Mouse (Mus musculus): Measurements from ENCODE around the gene Cabp2.
A peak's percentile ranks its signal among the peaks of the same experiment; 100 is the strongest.
"Not testable (repeated sequence)": the region's sequence is repeated elsewhere in the genome, so short reads cannot be mapped to it uniquely, and the experiment has no call there.

Gene Cabp2

GRCm38 (mm10) chr19:4102049-4102448 lies 20.7 kb downstream of the Cabp2 start:
- no peak for DNase-seq (ENCODE audit: low read depth)

DNA sequence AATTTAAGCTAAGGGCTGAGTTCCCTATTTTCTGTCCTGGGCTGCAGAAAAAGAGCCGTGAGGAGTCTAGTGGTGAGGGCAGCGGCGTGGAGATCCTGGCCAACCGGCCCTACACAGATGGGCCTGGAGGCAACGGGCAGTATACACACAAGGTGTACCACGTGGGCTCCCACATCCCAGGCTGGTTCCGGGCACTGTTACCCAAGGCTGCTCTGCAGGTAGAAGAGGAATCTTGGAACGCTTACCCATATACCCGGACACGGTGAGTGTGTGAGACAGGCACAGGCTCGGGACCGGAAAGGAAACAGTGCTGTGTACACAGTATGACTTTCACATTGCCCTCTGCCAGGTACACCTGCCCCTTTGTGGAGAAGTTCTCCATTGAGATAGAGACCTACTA lies 21.2 kb downstream of the Cabp2 start:
- DNase-seq (ENCODE audit: low read depth), result no peak

GRCm38 (mm10) chr19:4103294-4103693 lies 21.9 kb downstream of the Cabp2 start:
- DNase-seq (ENCODE audit: low read depth), result no peak

- DNase-seq (ENCODE audit: low read depth), result no peak
These were observed 22.4 kb downstream of the Cabp2 start for GRCm38 (mm10) chr19:4103792-4104191.

GRCm38 (mm10) chr19:4104675-4105194 lies 23.4 kb downstream of the Cabp2 start:
- DNase-seq (ENCODE audit: low read depth), result no peak

GRCm38 (mm10) chr19:4106654-4107053 lies 25.3 kb downstream of the Cabp2 start:
- no peak for DNase-seq (ENCODE audit: low read depth)

DNA sequence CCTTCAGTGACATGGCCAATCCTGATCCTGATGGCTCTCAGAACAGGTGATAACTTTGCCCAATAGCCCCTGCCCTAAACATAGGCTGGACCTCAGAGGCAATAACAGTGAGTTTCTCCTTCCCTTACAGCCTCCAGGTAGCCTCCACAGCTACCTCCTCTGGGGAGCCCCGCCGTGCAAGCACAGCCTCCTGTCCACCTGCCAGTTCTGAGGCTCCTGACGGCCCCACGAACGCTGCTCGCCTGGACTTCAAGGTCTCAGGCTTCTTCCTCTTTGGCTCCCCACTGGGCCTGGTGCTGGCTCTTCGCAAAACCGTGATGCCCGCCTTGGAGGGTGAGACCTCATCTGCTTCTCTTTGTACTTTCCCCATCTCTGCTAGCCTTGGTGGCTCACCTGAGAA lies 27.2 kb downstream of the Cabp2 start:
- DNase-seq (ENCODE audit: low read depth), result no peak

GRCm38 (mm10) chr19:4112063-4112960 lies 30.9 kb downstream of the Cabp2 start:
- no peak for DNase-seq (ENCODE audit: low read depth)

DNA sequence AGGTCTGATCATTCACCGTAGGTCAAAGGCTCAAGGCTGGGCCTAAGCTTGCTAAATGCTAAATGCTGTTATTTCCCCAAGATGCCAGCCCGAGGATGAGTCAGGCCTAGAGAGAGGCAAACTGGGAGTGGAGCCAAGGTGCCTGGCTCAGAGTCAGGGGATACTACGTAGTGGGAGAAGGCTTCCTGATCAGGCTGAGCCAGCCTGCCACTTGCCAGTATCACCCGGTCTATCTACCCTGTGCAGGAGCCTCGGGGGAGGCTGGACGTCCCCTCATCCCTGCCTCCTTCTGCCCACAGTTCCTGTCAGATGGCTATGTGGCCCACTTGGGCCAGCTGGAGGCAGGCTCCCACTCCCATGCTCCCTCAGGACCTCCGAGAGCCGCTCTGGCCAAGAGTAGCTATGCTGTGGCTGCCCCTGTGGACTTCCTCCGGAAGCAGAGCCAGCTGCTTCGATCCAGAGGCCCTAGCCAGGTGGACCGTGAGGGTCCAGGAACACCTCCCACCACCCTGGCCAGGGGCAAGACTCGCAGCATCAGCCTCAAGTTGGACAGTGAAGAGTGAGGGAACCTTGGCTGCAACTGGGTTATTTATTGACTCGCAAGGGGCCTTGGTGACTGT lies 31.9 kb downstream of the Cabp2 start:
- DNase-seq (ENCODE audit: low read depth), result peak; percentile 92

- DNase-seq (ENCODE audit: low read depth), result no peak
These were observed 32.4 kb downstream of the Cabp2 start for GRCm38 (mm10) chr19:4113806-4114230.

GRCm38 (mm10) chr19:4114551-4114950 lies 33.2 kb downstream of the Cabp2 start:
- DNase-seq (ENCODE audit: low read depth), result no peak

- DNase-seq (ENCODE audit: low read depth), result no peak
These were observed 33.8 kb downstream of the Cabp2 start for GRCm38 (mm10) chr19:4115144-4115543.

DNA sequence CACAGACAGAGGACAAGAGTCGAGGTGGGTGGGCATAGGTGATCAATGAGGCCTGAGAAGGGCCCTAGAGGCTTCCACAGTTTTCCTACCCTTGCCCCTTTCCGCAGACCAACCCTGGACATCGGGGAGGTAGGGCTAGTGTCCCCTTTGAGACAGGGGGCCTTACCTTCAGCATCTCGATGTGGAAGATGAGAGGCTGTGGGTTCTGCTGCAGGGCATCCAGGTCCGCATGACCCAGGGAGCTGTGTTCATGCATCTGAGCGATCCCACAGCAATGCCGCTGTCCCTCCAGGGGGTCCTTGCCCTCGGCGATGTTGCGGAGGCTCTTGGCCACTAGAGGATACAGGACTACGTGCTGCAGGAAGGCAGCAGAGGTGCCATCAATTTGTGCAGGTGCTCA lies 34.4 kb downstream of the Cabp2 start:
- no peak for DNase-seq (ENCODE audit: low read depth)

DNA sequence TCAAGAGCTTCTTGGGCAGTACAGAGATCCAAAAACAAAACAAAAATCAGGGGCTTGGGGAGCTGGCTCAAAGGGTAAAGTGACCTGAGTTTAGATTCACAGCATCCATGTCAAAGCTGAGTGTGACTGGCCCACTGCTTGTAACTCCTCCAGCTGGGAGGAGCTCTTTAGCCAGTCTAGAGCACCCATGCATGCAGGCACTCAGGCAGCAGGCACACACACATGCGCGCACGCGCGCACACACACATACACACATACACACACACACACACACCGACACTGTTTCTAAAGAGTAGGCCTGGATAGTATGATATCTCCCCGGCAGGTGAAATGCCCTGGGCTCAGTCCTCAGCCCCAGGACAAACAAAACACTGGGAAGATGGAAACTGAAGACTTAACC lies 35.6 kb downstream of the Cabp2 start:
- no peak for DNase-seq (ENCODE audit: low read depth)

DNA sequence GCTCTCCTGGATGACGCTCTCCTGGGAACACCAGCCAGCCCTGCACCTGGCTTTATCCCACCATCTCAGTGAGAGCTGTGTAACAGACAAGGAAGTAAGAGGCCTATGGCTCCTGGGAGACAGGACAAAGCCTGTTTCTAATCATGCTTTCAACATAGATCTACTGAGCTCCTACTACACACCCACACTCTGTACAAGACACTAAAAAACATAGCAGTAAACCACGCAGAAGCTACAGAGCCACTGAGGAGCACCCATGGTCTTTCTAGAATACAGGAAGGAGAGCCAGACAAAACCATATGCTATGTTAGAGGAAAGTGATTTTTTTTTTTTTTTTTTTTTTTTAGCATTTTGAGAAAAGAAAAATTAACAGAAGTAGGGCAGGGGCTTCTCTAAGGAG lies 37.0 kb downstream of the Cabp2 start:
- no peak for DNase-seq (ENCODE audit: low read depth)

- no peak for DNase-seq (ENCODE audit: low read depth)
These were observed 38.5 kb downstream of the Cabp2 start for GRCm38 (mm10) chr19:4119716-4120487.

GRCm38 (mm10) chr19:4120496-4120895 lies 39.1 kb downstream of the Cabp2 start:
- DNase-seq (ENCODE audit: low read depth), result no peak

DNA sequence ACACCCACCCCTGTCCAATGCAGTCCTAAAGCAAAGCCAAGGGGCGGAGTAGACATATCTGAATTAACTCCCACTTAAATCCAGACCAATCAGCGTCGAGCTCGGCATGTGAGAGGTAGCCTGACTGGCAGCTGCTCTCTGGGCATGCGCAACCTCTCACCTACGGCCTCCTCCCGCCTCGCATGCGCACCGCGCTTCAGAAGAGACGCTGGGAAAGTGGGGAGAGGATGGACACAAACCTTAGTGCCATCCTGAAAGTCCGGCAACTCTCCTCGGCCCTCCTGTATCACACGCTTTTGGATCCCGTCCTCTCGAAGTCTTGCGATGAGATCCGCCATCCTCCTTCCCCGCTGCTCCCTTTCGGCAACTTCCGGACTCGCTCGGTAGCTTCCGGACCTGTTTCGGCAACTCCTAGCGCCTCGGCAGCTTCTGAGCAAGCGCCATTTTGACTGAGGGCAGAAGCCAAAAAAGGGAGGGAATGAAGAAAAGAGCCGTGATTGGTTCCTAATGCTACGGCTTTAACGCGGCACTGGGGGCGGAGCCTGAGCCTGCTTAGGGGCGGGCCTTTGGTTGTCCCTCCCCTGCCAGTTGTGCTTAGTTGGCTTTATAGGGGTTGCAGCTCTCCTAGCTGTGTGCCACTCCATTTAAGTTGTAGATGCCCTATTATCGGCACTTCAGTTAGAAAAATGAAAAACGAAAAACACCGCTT lies 39.9 kb downstream of the Cabp2 start:
- peak; percentile 99 for DNase-seq (ENCODE audit: low read depth)

DNA sequence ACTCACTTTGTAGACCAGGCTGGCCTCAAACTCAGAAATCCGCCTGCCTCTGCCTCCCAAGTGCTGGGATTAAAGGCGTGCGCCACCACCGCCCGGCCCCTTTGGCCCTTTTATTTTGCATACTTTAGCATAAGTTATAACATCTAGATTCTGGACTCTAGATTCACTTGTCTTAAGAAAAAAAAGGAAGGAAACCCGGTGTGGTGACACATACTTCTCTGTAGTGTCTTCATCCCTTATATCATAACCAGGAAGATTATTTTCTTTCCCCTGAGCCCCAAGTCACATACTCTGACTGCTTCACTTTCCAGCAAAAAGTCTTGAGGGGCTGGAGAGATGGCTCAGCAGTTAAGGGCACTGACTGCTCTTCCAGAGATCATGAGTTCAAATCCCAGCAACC lies 40.5 kb downstream of the Cabp2 start:
- not testable (repeated sequence) for DNase-seq (ENCODE audit: low read depth)

DNA sequence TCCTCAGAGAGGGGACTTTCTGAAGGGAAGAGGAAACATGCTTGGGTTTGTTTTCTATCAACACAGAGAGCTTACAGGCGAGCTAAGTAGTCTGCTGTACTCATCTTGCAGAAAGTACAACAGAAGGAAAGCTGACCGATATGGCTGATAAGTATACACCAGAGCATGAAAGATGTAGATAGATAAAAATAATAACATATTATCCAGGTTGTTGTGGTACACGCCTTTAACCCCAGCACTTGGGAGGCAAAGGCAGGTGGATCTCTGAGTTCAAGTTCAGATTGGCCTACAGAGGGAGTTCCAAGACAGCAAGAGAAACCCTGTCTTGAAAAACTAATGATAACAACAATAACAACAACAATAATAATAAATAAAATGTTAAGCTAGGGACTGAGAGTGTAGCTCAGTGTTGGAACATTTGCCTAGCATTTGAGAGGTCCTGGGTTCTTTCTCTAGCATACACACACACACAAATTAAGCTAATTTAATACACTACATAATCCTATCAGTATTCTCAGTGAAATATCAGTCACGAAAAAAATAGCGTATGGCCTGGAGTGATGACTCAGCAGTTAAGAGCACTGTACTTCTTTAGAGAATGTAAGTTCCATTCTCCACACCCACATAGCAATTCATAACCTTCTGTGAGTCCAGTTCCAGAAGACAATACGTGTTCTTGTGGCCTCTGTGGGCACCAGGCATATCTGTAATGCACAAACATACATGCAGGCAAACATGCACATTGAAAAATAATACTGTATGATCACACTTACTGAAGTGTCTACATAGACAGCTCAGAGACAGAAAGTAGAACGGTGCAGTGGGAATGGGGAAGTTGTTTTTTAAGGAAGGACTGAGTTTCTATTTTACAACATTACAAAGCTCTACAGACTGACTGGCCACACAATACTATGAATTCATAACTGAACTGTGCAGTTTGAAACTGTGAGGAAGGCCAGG lies 41.3 kb downstream of the Cabp2 start:
- DNase-seq (ENCODE audit: low read depth), result no peak

DNA sequence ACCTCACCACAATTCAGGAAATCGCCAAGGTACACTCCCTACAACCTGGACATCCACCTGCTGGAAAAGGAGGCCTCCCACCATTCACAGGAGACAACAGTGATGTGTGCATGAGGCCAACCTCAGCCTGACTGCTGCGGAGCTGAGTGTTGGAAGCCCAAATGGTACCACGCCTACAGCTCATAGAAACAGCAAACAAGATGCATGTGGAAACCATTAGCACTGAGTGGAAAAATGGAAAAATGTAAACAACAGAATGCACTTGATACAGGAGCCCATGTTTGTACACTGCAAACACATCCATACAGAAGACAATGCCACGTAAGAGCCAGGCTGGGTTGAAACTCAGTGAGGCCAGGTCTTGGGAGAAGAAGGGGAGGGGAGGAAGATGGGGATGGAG lies 43.1 kb downstream of the Cabp2 start:
- no peak for DNase-seq (ENCODE audit: low read depth)
